Mouse (Mus musculus) heart, postnatal 0 days (tissue): ENCODE data around the gene Rex1bd. TPM values are rescaled to one million over a fixed set of nuclear protein-coding genes. Genes with fewer than 3 reads are reported as not detected.

Experiments
- ATAC-seq: fragments of 200-750 bp; cut with Nextera tagmentation; 2 replicates; pipeline ENCODE4 v1.8.0; 2017; ENCODE audit warnings: low read depth, moderate number of reproducible peaks, moderate library complexity; ENCODE audit not compliant: insufficient read depth
- DNase-seq: peaks from one replicate; pipeline ENCODE4 v3.0.0-alpha.2; 2016; ENCODE audit warnings: low spot score
- H3K27ac ChIP-seq: fragments of 300-500 bp; sonication (generic); 2 replicates; pipeline ENCODE4 v1.5.1; 2014; ENCODE audit warnings: low read depth, mild to moderate bottlenecking
- H3K27me3 ChIP-seq: fragments of 300-500 bp; sonication (generic); 2 replicates; pipeline ENCODE4 v1.6.1; 2014; ENCODE audit warnings: low read length, mixed read lengths; ENCODE audit not compliant: control insufficient read depth, insufficient read depth
- H3K36me3 ChIP-seq: fragments of 300-500 bp; sonication (generic); replicated peaks from 2 replicates; pipeline ENCODE4 v1.6.1; 2014; ENCODE audit warnings: low read length, mixed read lengths; ENCODE audit not compliant: control insufficient read depth, insufficient read depth
- H3K4me1 ChIP-seq: fragments of 300-500 bp; sonication (generic); 2 replicates; pipeline ENCODE4 v1.6.1; 2014; ENCODE audit warnings: antibody characterized with exemption; ENCODE audit not compliant: control insufficient read depth, insufficient read depth
- H3K4me2 ChIP-seq: fragments of 300-500 bp; sonication (generic); 2 replicates; pipeline ENCODE4 v1.6.1; 2014; ENCODE audit warnings: low read depth, mild to moderate bottlenecking, low read length, moderate library complexity
- H3K4me3 ChIP-seq: fragments of 300-500 bp; sonication (generic); 2 replicates; pipeline ENCODE4 v1.5.1; 2014; ENCODE audit warnings: low read depth, low read length
- H3K9ac ChIP-seq: fragments of 300-500 bp; sonication (generic); replicated peaks from 2 replicates; pipeline ENCODE4 v1.6.1; 2014; ENCODE audit warnings: low read depth, low read length, mixed read lengths
- H3K9me3 ChIP-seq: fragments of 300-500 bp; sonication (generic); replicated peaks from 2 replicates; pipeline ENCODE4 v1.6.1; 2016; ENCODE audit warnings: low read length; ENCODE audit not compliant: control insufficient read depth
- CTCF ChIP-seq: IDR thresholded peaks from 2 replicates; pipeline ENCODE4 v1.5.1; 2016; ENCODE audit warnings: antibody characterized with exemption, control low read depth, low read depth
- EP300 ChIP-seq: IDR thresholded peaks from 2 replicates; pipeline ENCODE4 v1.6.1; 2016; ENCODE audit warnings: antibody characterized with exemption, low read depth
- WGBS: fragments of 180-500 bp; shearing (Covaris S2); extraction: QIAGEN DNeasy Blood & Tissue Kit; methylation state at CpG from one replicate; pipeline ENCODE4 v1.1.7; 2014; 5-methylcytosine and 5-hydroxymethylcytosine counted together
- polyA plus RNA-seq: library from polyadenylated mRNA; unstranded; fragments of >200 nt; fragmentation: Nextera tagmentation; extraction: Ambion mirVana; gene quantifications from 2 replicates; pipeline ENCODE4 v1.2.1, GENCODE M21; 2015
- total RNA-seq: library from RNA; depleted of rRNA; stranded (reverse); fragments of >200 nt; gene quantifications from 2 replicates; pipeline ENCODE4 v1.2.3, GENCODE M21; 2014; ENCODE audit warnings: low replicate concordance; rRNA removed

Gene Rex1bd
- total and polyA plus RNA-seq, 2 experiments from 2014 or later, result 139 to 145 TPM

DNA sequence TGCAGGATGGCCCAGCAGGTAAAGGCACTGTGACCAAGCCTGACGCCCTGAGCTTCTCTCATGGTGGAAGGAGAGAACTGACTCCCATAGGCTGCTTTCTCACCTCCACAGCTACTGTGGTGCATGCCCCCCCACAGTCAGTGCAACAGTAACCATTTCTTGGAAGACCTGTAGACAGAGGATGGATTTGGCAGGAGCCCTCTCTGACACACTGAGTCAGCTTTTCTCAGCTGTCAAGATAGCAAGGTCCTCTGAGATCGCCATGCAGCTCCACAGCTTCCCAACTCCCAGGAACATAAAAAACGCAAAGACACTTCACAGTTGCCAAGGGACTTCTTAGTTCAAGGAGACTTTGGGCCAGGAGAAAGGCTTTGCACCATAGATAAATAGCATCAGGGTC lies 48.1 kb downstream of the Rex1bd start:
- no peaks in the 10 kb centered on the region for H3K9me3 ChIP-seq
- ATAC-seq, result no peak
- no peak overlapping the region for H3K9ac ChIP-seq

GRCm38 (mm10) chr8:70457882-70458281 lies 48.7 kb downstream of the Rex1bd start:
- Histone ChIP-seq H3K27me3 (no peaks in the 10 kb centered on the region), H3K9me3 (no peaks in the 10 kb centered on the region), H3K4me1 (peaks cover 12% of the 10 kb centered on the region), H3K36me3 (no peaks in the 10 kb centered on the region), H3K4me3 (no peak overlapping the region), H3K4me2 (no peak overlapping the region), H3K27ac (no peak overlapping the region), H3K9ac (no peak overlapping the region)
- TF ChIP-seq CTCF (no peak), EP300 (no peak)
- no peak for DNase-seq
- 89% methylated on average over 6 of the region's 6 CpGs for WGBS
- no peak for ATAC-seq

More for the DNA sequence above, 48.1 kb downstream of the Rex1bd start:
- H3K27ac ChIP-seq, result no peak overlapping the region
- no peaks in the 10 kb centered on the region for H3K27me3 ChIP-seq
- H3K4me1 ChIP-seq, result peaks cover 12% of the 10 kb centered on the region
- H3K36me3 ChIP-seq, result no peaks in the 10 kb centered on the region
- no peak for DNase-seq
- WGBS, result 60% methylated on average over 3 of the region's 3 CpGs
- H3K4me3 ChIP-seq, result no peak overlapping the region
- H3K4me2 ChIP-seq, result no peak overlapping the region
- no peak for TF ChIP-seq EP300
- TF ChIP-seq CTCF, result no peak

- H3K9ac ChIP-seq, result no peak overlapping the region
- 0 out of 2 replicates have a peak, but pooled peaks cover 2% of the 10 kb centered on the region for H3K27me3 ChIP-seq
- peaks cover 12% of the 10 kb centered on the region for H3K4me1 ChIP-seq
- no peaks in the 10 kb centered on the region for H3K9me3 ChIP-seq
- 89% methylated on average over 1 of the region's 1 CpGs for WGBS
- H3K27ac ChIP-seq, result no peak overlapping the region
- no peak overlapping the region for H3K4me2 ChIP-seq
- DNase-seq (no peak), ATAC-seq (no peak)
- peaks cover 2% of the 10 kb centered on the region; the same call in 1 of the 2 replicates for H3K36me3 ChIP-seq
- TF ChIP-seq EP300 (no peak), CTCF (no peak)
- H3K4me3 ChIP-seq, result no peak overlapping the region
Observed at GRCm38 (mm10) chr8:70456996-70457395, 49.6 kb downstream of the Rex1bd start.

Other genes with a start within 250 kb of the Rex1bd start
- gene Homer3, start 223.9 kb downstream of the Rex1bd start, total RNA-seq, result 29.1 and 38.9 TPM in 2 replicates
- 19.5 TPM in 2 replicates for gene Homer3, start 223.9 kb downstream of the Rex1bd start, polyA plus RNA-seq
- gene Ddx49, start 204.3 kb downstream of the Rex1bd start, total RNA-seq, result 33.1 and 35.6 TPM in 2 replicates
- 24.4 and 26.7 TPM in 2 replicates for gene Ddx49, start 204.3 kb downstream of the Rex1bd start, polyA plus RNA-seq
- gene Cope, start 204.2 kb downstream of the Rex1bd start, total RNA-seq, result 154 and 193 TPM in 2 replicates
- gene Cope, start 204.2 kb downstream of the Rex1bd start, polyA plus RNA-seq, result 294 and 295 TPM in 2 replicates
- gene Cers1, start 191.0 kb downstream of the Rex1bd start, total RNA-seq, result 0.80 TPM in 1 of 2 replicates, not detected in the other
- gene Cers1, start 191.0 kb downstream of the Rex1bd start, polyA plus RNA-seq, result 0.27 and 0.59 TPM in 2 replicates
- gene Gdf1, start 176.9 kb downstream of the Rex1bd start, total RNA-seq, result not detected in 2 replicates
- gene Gdf1, start 176.9 kb downstream of the Rex1bd start, polyA plus RNA-seq, result 0.18 and 0.20 TPM in 2 replicates
- gene Upf1, start 153.5 kb downstream of the Rex1bd start, total RNA-seq, result 16.5 and 26.3 TPM in 2 replicates
- 7.0 and 7.5 TPM in 2 replicates for gene Upf1, start 153.5 kb downstream of the Rex1bd start, polyA plus RNA-seq
- gene Comp, start 133.2 kb downstream of the Rex1bd start, total RNA-seq, result 3.2 and 9.8 TPM in 2 replicates
- 4.2 and 4.4 TPM in 2 replicates for gene Comp, start 133.2 kb downstream of the Rex1bd start, polyA plus RNA-seq
- 6.0 and 6.5 TPM in 2 replicates for gene Crtc1, start 67.2 kb downstream of the Rex1bd start, total RNA-seq
- 6.0 and 6.9 TPM in 2 replicates for gene Crtc1, start 67.2 kb downstream of the Rex1bd start, polyA plus RNA-seq
- gene Klhl26, start 29.8 kb downstream of the Rex1bd start, total RNA-seq, result 15.8 and 22.6 TPM in 2 replicates
- gene Klhl26, start 29.8 kb downstream of the Rex1bd start, polyA plus RNA-seq, result 7.1 and 8.7 TPM in 2 replicates
- gene Tmem59l, start 19.4 kb downstream of the Rex1bd start, total RNA-seq, result not detected in 2 replicates
- gene Tmem59l, start 19.4 kb downstream of the Rex1bd start, polyA plus RNA-seq, result not detected in 2 replicates
- not detected in 2 replicates for gene Crlf1, start 13.6 kb downstream of the Rex1bd start, total RNA-seq
- gene Crlf1, start 13.6 kb downstream of the Rex1bd start, polyA plus RNA-seq, result 0.16 and 0.66 TPM in 2 replicates
- 887 and 1,064 TPM in 2 replicates for gene Uba52, start 4.0 kb upstream of the Rex1bd start, total RNA-seq
- gene Uba52, start 4.0 kb upstream of the Rex1bd start, polyA plus RNA-seq, result 1,011 and 1,075 TPM in 2 replicates
- 422 and 440 TPM in 2 replicates for gene Fkbp8, start 21.0 kb upstream of the Rex1bd start, total RNA-seq
- gene Fkbp8, start 21.0 kb upstream of the Rex1bd start, polyA plus RNA-seq, result 195 and 200 TPM in 2 replicates
- gene Kxd1, start 21.2 kb upstream of the Rex1bd start, total RNA-seq, result 110 and 120 TPM in 2 replicates
- gene Kxd1, start 21.2 kb upstream of the Rex1bd start, polyA plus RNA-seq, result 93.5 and 96.7 TPM in 2 replicates
- gene Ell, start 32.7 kb upstream of the Rex1bd start, total RNA-seq, result 7.3 and 13.9 TPM in 2 replicates
- gene Ell, start 32.7 kb upstream of the Rex1bd start, polyA plus RNA-seq, result 7.9 and 9.1 TPM in 2 replicates
- 111 and 125 TPM in 2 replicates for gene Isyna1, start 87.6 kb upstream of the Rex1bd start, total RNA-seq
- 53.3 and 59.6 TPM in 2 replicates for gene Isyna1, start 87.6 kb upstream of the Rex1bd start, polyA plus RNA-seq
- gene Ssbp4, start 102.1 kb upstream of the Rex1bd start, total RNA-seq, result 107 and 143 TPM in 2 replicates
- gene Ssbp4, start 102.1 kb upstream of the Rex1bd start, polyA plus RNA-seq, result 55.6 and 57.3 TPM in 2 replicates
- 1.5 and 2.2 TPM in 2 replicates for gene Lrrc25, start 109.4 kb upstream of the Rex1bd start, total RNA-seq
- 1.3 and 1.6 TPM in 2 replicates for gene Lrrc25, start 109.4 kb upstream of the Rex1bd start, polyA plus RNA-seq
- gene Gdf15, start 125.7 kb upstream of the Rex1bd start, total RNA-seq, result 0.15 and 5.4 TPM in 2 replicates
- 1.4 and 1.7 TPM in 2 replicates for gene Gdf15, start 125.7 kb upstream of the Rex1bd start, polyA plus RNA-seq
- 18.0 and 36.3 TPM in 2 replicates for gene Pgpep1, start 153.6 kb upstream of the Rex1bd start, total RNA-seq
- gene Pgpep1, start 153.6 kb upstream of the Rex1bd start, polyA plus RNA-seq, result 26.9 and 29.1 TPM in 2 replicates
- gene Lsm4, start 166.5 kb upstream of the Rex1bd start, total RNA-seq, result 438 and 495 TPM in 2 replicates
- gene Lsm4, start 166.5 kb upstream of the Rex1bd start, polyA plus RNA-seq, result 202 and 205 TPM in 2 replicates
- gene Jund, start 192.2 kb upstream of the Rex1bd start, total RNA-seq, result 322 and 503 TPM in 2 replicates
- 45.9 and 49.5 TPM in 2 replicates for gene Jund, start 192.2 kb upstream of the Rex1bd start, polyA plus RNA-seq
- gene Iqcn, start 196.7 kb upstream of the Rex1bd start, total RNA-seq, result not detected in 2 replicates
- gene Iqcn, start 196.7 kb upstream of the Rex1bd start, polyA plus RNA-seq, result not detected in 2 replicates
- gene Gm3336, start 211.8 kb upstream of the Rex1bd start, total RNA-seq, result not detected in 2 replicates
- gene Gm3336, start 211.8 kb upstream of the Rex1bd start, polyA plus RNA-seq, result not detected in 2 replicates
- gene Pde4c, start 217.0 kb upstream of the Rex1bd start, total RNA-seq, result 0.42 and 1.2 TPM in 2 replicates
- gene Pde4c, start 217.0 kb upstream of the Rex1bd start, polyA plus RNA-seq, result 0.44 and 0.56 TPM in 2 replicates
- 21.4 and 40.3 TPM in 2 replicates for gene Rab3a, start 247.9 kb upstream of the Rex1bd start, total RNA-seq
- 32.7 and 32.8 TPM in 2 replicates for gene Rab3a, start 247.9 kb upstream of the Rex1bd start, polyA plus RNA-seq